Mouse (Mus musculus) hindbrain, embryonic 10.5 days (tissue): ENCODE results near the gene Spi1. TPM values are rescaled to one million over a fixed set of nuclear protein-coding genes. Genes with fewer than 3 reads are reported as not detected.

Source experiments
- DNase-seq: peaks from one replicate; pipeline ENCODE4 v3.0.0-alpha.2; 2017; ENCODE audit warnings: low spot score
- H3K27ac ChIP-seq: fragments of 300-500 bp; sonication (generic); 2 replicates; pipeline ENCODE4 v1.5.1; 2016; ENCODE audit warnings: mild to moderate bottlenecking, moderate library complexity
- H3K27me3 ChIP-seq: fragments of 300-500 bp; sonication (generic); 2 replicates; pipeline ENCODE4 v1.6.1; 2016; ENCODE audit warnings: mild to moderate bottlenecking; ENCODE audit not compliant: poor library complexity, insufficient read depth, severe bottlenecking
- H3K36me3 ChIP-seq: fragments of 300-500 bp; sonication (generic); 2 replicates; pipeline ENCODE4 v1.6.1; 2016; ENCODE audit warnings: mild to moderate bottlenecking, moderate library complexity
- H3K4me1 ChIP-seq: fragments of 300-500 bp; sonication (generic); replicated peaks from 2 replicates; pipeline ENCODE4 v1.6.1; 2016; ENCODE audit warnings: mild to moderate bottlenecking
- H3K4me3 ChIP-seq: fragments of 300-500 bp; sonication (generic); 2 replicates; pipeline ENCODE4 v1.5.1; 2016; ENCODE audit warnings: mild to moderate bottlenecking, moderate library complexity
- H3K9me3 ChIP-seq: fragments of 300-500 bp; sonication (generic); 2 replicates; pipeline ENCODE4 v1.6.1; 2016; ENCODE audit warnings: mild to moderate bottlenecking, moderate library complexity
- WGBS: fragments of 180-500 bp; shearing (Covaris S2); methylation state at CpG from one replicate; pipeline ENCODE4 v1.1.7; 2016; 5-methylcytosine and 5-hydroxymethylcytosine counted together
- polyA plus RNA-seq: library from polyadenylated mRNA; unstranded; fragments of >200 nt; fragmentation: Nextera tagmentation; extraction: Ambion mirVana; gene quantifications from 2 replicates; pipeline ENCODE4 v1.2.1, GENCODE M21; 2016

The Spi1 gene
- polyA plus RNA-seq, 1 experiment from 2014 or later: 4.3 TPM

GRCm38 (mm10) chr2:91070076-91070800 lies 12.0 kb upstream of the Spi1 start, which contains the start of gene Slc39a13:
TSS of gene Slc39a13 (minus strand) at chr2:91070417.
- peak; percentile 94 for DNase-seq
- WGBS: under 1% methylated on average over 69 of the region's 69 CpGs
- H3K4me1 ChIP-seq: peaks cover 45% of the 10 kb centered on the region
- H3K27ac ChIP-seq: peak within 1 kb of the TSS; percentile 93
- no peaks in the 10 kb centered on the region for H3K27me3 ChIP-seq
- H3K4me3 ChIP-seq: peak within 1 kb of the TSS; percentile 77
- peaks cover 19% of the 10 kb centered on the region for H3K36me3 ChIP-seq
- no peaks in the 10 kb centered on the region for H3K9me3 ChIP-seq

DNA sequence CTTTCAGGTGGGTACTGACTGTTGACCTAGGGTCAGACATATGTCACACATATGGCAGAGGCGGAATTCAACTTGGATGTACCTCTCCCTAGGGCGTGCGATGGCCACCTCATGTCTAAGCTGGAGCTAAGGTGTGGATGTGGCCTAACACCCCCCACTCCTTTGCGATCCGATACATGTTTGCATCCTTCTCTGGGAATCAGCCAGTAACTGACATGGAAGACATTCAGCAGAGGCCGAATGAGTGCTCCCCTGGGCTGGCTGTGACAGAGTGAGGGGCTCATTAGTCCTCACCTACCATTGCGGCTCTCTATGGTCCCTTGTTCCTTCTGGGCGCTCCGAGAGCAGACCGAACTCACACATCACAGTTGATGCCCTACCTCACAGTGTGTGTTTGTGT lies 11.1 kb upstream of the Spi1 start:
- Histone ChIP-seq H3K27me3 (no peaks in the 10 kb centered on the region), H3K4me3 (peak overlapping the region; percentile 77), H3K4me1 (peaks cover 39% of the 10 kb centered on the region), H3K36me3 (peaks cover 11% of the 10 kb centered on the region), H3K9me3 (no peaks in the 10 kb centered on the region), H3K27ac (peak overlapping the region; percentile 93)
- WGBS: 85% methylated on average over 10 of the region's 10 CpGs
- DNase-seq: no peak

- peaks cover 3% of the 10 kb centered on the region; the same call in 1 of the 2 replicates for H3K36me3 ChIP-seq
- H3K4me3 ChIP-seq: no peak overlapping the region
- no peak overlapping the region for H3K27ac ChIP-seq
- no peaks in the 10 kb centered on the region for H3K9me3 ChIP-seq
- DNase-seq: no peak
- 40% methylated on average over 1 of the region's 1 CpGs for WGBS
- no peaks in the 10 kb centered on the region; the same call in 1 of the 2 replicates for H3K27me3 ChIP-seq
- H3K4me1 ChIP-seq: peaks cover 39% of the 10 kb centered on the region
Observed at GRCm38 (mm10) chr2:91072092-91072491, 10.1 kb upstream of the Spi1 start.

DNA sequence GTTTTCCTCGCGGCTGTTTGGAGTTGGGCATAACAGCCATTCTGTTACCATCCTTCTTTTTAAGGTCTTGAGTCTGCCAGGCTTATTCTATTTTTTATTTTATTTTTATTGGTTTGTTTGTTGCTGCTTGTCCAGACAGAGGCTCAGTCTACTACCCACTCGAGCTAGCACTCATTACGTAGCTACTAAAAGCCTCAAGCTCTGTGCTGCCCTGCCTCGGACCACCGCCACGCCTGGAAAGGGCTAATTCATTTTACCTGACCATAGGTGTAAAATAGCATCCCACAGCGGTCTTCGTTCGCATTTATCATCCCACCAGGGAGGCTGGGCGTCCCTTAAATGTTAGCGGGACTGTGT lies 4.3 kb upstream of the Spi1 start:
- Histone ChIP-seq H3K4me3 (peak overlapping the region; percentile 63), H3K4me1 (peaks cover 21% of the 10 kb centered on the region), H3K27ac (peak overlapping the region; percentile 86), H3K9me3 (no peaks in the 10 kb centered on the region), H3K27me3 (peaks cover 12% of the 10 kb centered on the region; the same call in 1 of the 2 replicates), H3K36me3 (no peaks in the 10 kb centered on the region)
- no peak for DNase-seq
- WGBS: 19% methylated on average over 12 of the region's 12 CpGs

DNA sequence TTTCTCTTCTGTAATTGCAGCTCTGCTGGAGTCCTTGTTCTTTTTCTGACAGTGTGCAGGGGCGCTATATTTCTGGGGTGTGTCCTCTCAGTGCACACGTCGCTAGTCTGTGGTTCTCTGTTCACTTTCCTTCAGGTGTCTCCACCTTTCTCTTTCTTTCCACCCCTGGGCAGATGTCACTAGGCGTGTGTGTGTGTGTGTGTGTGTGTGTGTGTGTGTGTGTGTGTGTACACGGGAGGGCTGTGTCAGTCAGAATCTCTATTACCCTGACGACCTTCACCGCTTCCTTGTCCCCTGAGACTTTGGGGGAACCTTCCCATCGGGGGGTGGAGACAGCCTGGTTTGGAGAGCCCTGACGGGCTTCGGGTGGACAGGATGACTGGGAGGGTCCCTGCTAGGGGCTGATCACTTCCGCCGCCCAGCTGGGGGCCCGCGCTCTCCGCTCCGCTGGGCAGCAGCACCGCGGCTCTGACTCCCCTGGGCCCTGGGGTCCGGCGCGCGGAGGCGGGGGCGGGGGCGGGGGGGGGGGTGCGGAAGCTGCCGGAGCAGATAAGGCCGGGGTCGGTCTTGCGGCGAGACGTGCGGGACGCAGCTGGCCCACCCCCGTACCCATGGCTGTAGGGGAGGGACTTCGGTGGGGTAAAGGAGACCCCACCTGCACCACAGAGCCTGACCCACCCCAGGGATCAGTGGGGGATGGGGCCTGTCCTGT lies 3.7 kb upstream of the Spi1 start:
- Histone ChIP-seq H3K9me3 (no peaks in the 10 kb centered on the region), H3K4me1 (peaks cover 24% of the 10 kb centered on the region), H3K27ac (peak overlapping the region; percentile 86), H3K27me3 (peaks cover 12% of the 10 kb centered on the region; the same call in 1 of the 2 replicates), H3K4me3 (peak overlapping the region; percentile 63), H3K36me3 (no peaks in the 10 kb centered on the region)
- DNase-seq: peak; percentile 50
- WGBS: 2% methylated on average over 33 of the region's 36 CpGs

DNA sequence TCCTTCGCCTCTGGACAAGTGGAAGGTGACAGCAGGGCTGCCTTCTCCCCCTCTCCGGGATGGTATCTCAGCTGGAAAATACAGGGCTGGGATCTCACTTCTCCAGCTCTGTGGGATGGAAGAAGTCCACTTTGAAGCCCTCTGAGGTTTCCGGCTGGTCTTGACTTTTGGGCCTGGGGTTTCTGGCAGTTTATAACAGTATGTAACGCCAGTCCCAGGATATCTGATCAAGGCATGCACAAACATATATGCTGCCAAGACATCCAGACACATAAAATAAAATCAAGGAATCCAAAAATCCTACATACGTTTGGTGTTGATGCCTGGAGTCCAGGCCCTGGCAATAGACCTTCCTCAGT lies 3.2 kb upstream of the Spi1 start:
- 32% methylated on average over 5 of the region's 5 CpGs for WGBS
- no peak for DNase-seq
- H3K4me3 ChIP-seq: peak overlapping the region; percentile 63

GRCm38 (mm10) chr2:91080784-91081513 lies 1.2 kb upstream of the Spi1 start:
- Histone ChIP-seq H3K36me3 (no peaks in the 10 kb centered on the region), H3K4me3 (no peak overlapping the region), H3K9me3 (no peaks in the 10 kb centered on the region), H3K27me3 (peaks cover 12% of the 10 kb centered on the region; the same call in 1 of the 2 replicates), H3K27ac (no peak overlapping the region), H3K4me1 (peaks cover 34% of the 10 kb centered on the region)
- no peak for DNase-seq
- WGBS: 82% methylated on average over 8 of the region's 8 CpGs

More for the DNA sequence above, 3.2 kb upstream of the Spi1 start:
- Histone ChIP-seq H3K27ac (peak overlapping the region; percentile 86), H3K27me3 (peaks cover 12% of the 10 kb centered on the region; the same call in 1 of the 2 replicates), H3K9me3 (no peaks in the 10 kb centered on the region), H3K4me1 (peaks cover 24% of the 10 kb centered on the region), H3K36me3 (no peaks in the 10 kb centered on the region)

- no peak for DNase-seq
- no peaks in the 10 kb centered on the region for H3K9me3 ChIP-seq
- peaks cover 8% of the 10 kb centered on the region; the same call in 1 of the 2 replicates for H3K27me3 ChIP-seq
- H3K4me3 ChIP-seq: no peak overlapping the region
- peaks cover 41% of the 10 kb centered on the region for H3K4me1 ChIP-seq
- H3K27ac ChIP-seq: peak overlapping the region; percentile 67
- H3K36me3 ChIP-seq: no peaks in the 10 kb centered on the region
- WGBS: 70% methylated on average over 11 of the region's 11 CpGs
Observed at GRCm38 (mm10) chr2:91082844-91083243, 654 bp downstream of the Spi1 start.

- no peak for DNase-seq
- H3K4me1 ChIP-seq: peaks cover 35% of the 10 kb centered on the region
- 0 out of 2 replicates have a peak, but pooled peaks cover 3% of the 10 kb centered on the region for H3K27me3 ChIP-seq
- H3K36me3 ChIP-seq: no peaks in the 10 kb centered on the region
- H3K9me3 ChIP-seq: no peaks in the 10 kb centered on the region
- WGBS: 70% methylated on average over 1 of the region's 1 CpGs
- 0 out of 2 replicates have a peak overlapping the region, but pooled peaks have one; percentile 67 for H3K27ac ChIP-seq
- no peak overlapping the region for H3K4me3 ChIP-seq
Observed at GRCm38 (mm10) chr2:91083366-91083940, 1.3 kb downstream of the Spi1 start.

- DNase-seq: no peak
- H3K4me3 ChIP-seq: no peak overlapping the region
- no peaks in the 10 kb centered on the region for H3K27me3 ChIP-seq
- no peaks in the 10 kb centered on the region for H3K9me3 ChIP-seq
- H3K27ac ChIP-seq: peak overlapping the region; percentile 12; the same call in 1 of the 2 replicates
- H3K36me3 ChIP-seq: no peaks in the 10 kb centered on the region
- 83% methylated on average over 15 of the region's 15 CpGs for WGBS
- H3K4me1 ChIP-seq: peaks cover 27% of the 10 kb centered on the region
Observed at GRCm38 (mm10) chr2:91084179-91084820, 2.1 kb downstream of the Spi1 start.

DNA sequence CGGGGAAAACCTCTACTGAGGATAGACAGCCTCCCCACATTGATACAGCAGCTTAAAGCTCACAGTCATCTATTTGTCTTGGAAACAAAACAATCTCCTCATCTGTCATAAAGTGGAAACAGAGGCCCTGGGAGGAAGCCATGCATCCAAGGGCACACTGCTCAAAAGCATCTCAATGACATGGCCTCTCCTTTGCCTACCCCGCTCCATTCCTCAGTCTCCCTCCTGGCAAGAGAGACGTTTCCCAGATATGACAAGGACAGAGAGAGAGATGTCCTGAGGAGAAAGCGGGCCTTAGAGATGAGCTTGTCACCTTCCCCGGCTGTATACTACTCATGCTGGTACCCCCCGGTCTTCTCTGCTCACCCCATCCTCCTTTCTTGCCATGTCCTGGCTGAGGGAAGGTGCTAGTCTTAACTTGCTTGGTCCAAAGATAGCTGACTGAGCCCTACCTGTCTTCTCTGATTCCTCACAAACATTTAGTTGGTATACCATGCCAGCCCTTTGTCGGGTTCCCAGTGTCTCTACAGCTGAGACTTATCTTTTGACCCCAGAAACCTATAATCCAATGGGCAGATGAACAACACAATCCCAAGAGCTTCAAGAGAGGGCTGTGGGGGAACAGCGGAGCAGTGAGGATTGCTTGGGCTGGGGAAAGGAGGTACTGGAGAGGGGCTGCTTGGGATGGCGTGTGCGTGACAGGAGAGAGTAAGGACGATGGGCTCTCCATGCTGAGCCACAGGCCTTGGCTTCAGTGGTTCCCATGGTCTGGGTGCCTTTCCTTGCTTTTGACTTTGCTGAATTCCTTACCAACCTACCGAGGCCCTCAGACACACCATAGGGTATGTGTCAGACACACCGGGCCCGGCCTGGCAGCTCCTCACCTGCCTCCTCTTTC lies 3.6 kb downstream of the Spi1 start:
- WGBS: 84% methylated on average over 14 of the region's 14 CpGs
- Histone ChIP-seq H3K9me3 (no peaks in the 10 kb centered on the region), H3K27ac (peak overlapping the region; percentile 67), H3K4me1 (peaks cover 26% of the 10 kb centered on the region), H3K27me3 (no peaks in the 10 kb centered on the region), H3K4me3 (no peak overlapping the region), H3K36me3 (no peaks in the 10 kb centered on the region)
- no peak for DNase-seq
